Mouse (Mus musculus) MEL (cell line): ENCODE results near the gene Hcfc2.
A peak's percentile ranks its signal among the peaks of the same experiment; 100 is the strongest.

Experiments used
- CTCF ChIP-seq, 3 experiments: IDR thresholded peaks in 2 of 3; conservative IDR thresholded peaks in 1 of 3; 2 replicates each; pipeline ENCODE4 v1.5.1; 2011 to 2012; ENCODE audit warnings: low read length in 3 of 3, low read depth in 2 of 3, mild to moderate bottlenecking in 2 of 3, improper control_type of control experiment in 1 of 3, inconsistent platforms in 1 of 3, mixed read lengths in 1 of 3, moderate library complexity in 1 of 3; ENCODE audit not compliant: control insufficient read depth in 1 of 3, insufficient read depth in 1 of 3, poor library complexity in 1 of 3, severe bottlenecking in 1 of 3
- EP300 ChIP-seq, 2 experiments: IDR thresholded peaks; 2 replicates each; pipeline ENCODE4 v1.6.1; 2011; ENCODE audit warnings: improper control_type of control experiment in 2 of 2, low read length in 2 of 2, low read depth in 1 of 2, mild to moderate bottlenecking in 1 of 2
- JUND ChIP-seq: IDR thresholded peaks from 2 replicates; pipeline ENCODE4 v1.6.1; 2011; ENCODE audit warnings: low read depth, mild to moderate bottlenecking, improper control_type of control experiment, low read length
- MAFK ChIP-seq: IDR thresholded peaks from 2 replicates; pipeline ENCODE4 v1.6.1; 2011; ENCODE audit warnings: low read depth, mild to moderate bottlenecking, low read length, improper control_type of control experiment, borderline replicate concordance
- NELFE ChIP-seq: IDR thresholded peaks from 2 replicates; pipeline ENCODE4 v1.6.1; 2011; ENCODE audit warnings: low read depth, low read length, improper control_type of control experiment
- POLR2A ChIP-seq, 2 experiments: IDR thresholded peaks; 2 replicates each; pipeline ENCODE4 v1.6.1; 2011 to 2012; ENCODE audit warnings: low read length in 2 of 2, mild to moderate bottlenecking in 2 of 2, control low read depth in 1 of 2, improper control_type of control experiment in 1 of 2, low read depth in 1 of 2, moderate library complexity in 1 of 2; ENCODE audit not compliant: control insufficient read depth in 1 of 2, insufficient read depth in 1 of 2, poor library complexity in 1 of 2
- UBTF ChIP-seq: IDR thresholded peaks from 2 replicates; pipeline ENCODE4 v1.6.1; 2012; ENCODE audit warnings: low read depth, mild to moderate bottlenecking, inconsistent platforms, low read length, improper control_type of control experiment, moderate library complexity, borderline replicate concordance; ENCODE audit not compliant: insufficient read depth
- USF1 ChIP-seq: IDR thresholded peaks from 2 replicates; pipeline ENCODE4 v1.6.1; 2014; ENCODE audit warnings: low read depth, mild to moderate bottlenecking, inconsistent platforms, low read length, improper control_type of control experiment, moderate library complexity
- USF2 ChIP-seq, 2 experiments: IDR thresholded peaks; 2 replicates each; pipeline ENCODE4 v1.6.1; 2011 to 2012; ENCODE audit warnings: improper control_type of control experiment in 2 of 2, low read length in 2 of 2, borderline replicate concordance in 1 of 2, inconsistent platforms in 1 of 2, low read depth in 1 of 2, mild to moderate bottlenecking in 1 of 2; ENCODE audit not compliant: insufficient read depth in 1 of 2

GRCm38 (mm10) chr10:82685440-82685839, 10.5 kb upstream of the Hcfc2 start:
- TF ChIP-seq POLR2A (IDR thresholded peaks at IDR 0.05; ENCODE audit: control insufficient read depth in 1 of 2, insufficient read depth in 1 of 2, low read depth in 1 of 2, low read length in 2 of 2, poor library complexity in 1 of 2) (no peak), NELFE (no peak), USF1 (no peak), UBTF (no peak), CTCF (IDR thresholded peaks at IDR 0.05 in 2 of 3, conservative IDR thresholded peaks at IDR 0.05 in 1 of 3; ENCODE audit: control insufficient read depth in 1 of 3, insufficient read depth in 1 of 3, low read depth in 2 of 3, low read length in 3 of 3, poor library complexity in 1 of 3, severe bottlenecking in 1 of 3) (no peak), EP300 (IDR thresholded peaks at IDR 0.05; ENCODE audit: low read depth in 1 of 2, low read length in 2 of 2) (peak; percentile 53 to 71), USF2 (IDR thresholded peaks at IDR 0.05; ENCODE audit: borderline replicate concordance in 1 of 2, insufficient read depth in 1 of 2, low read depth in 1 of 2, low read length in 2 of 2) (no peak), MAFK (no peak), JUND (no peak)
